Mouse (Mus musculus) lung, postnatal 10 days (tissue): ENCODE measurements around the gene Tcaim.
"Not testable (repeated sequence)": the region's sequence is repeated elsewhere in the genome, so short reads cannot be mapped to it uniquely, and the experiment has no call there.

Experiments used
- DNase-seq: peaks from one replicate; pipeline ENCODE4 v3.0.0; 2021

Gene Tcaim

GRCm38 (mm10) chr9:122805053-122805844 is at the start of gene Tcaim:
Tcaim (plus strand) TSS chr9:122805539.
- DNase-seq = peak; percentile 94

- DNase-seq = peak; percentile 25
These were observed 47.7 kb upstream of the Tcaim start for GRCm38 (mm10) chr9:122757614-122758013.

- DNase-seq = no peak
These were observed 45.2 kb upstream of the Tcaim start for GRCm38 (mm10) chr9:122760111-122760510.

GRCm38 (mm10) chr9:122785231-122785630 is 20.1 kb upstream of the Tcaim start:
- no peak for DNase-seq

- no peak for DNase-seq
These were observed 18.8 kb upstream of the Tcaim start for GRCm38 (mm10) chr9:122786534-122786933.

GRCm38 (mm10) chr9:122805845-122806341 is 554 bp downstream of the Tcaim start:
- no peak for DNase-seq

GRCm38 (mm10) chr9:122807186-122807585 is 1.8 kb downstream of the Tcaim start:
- no peak for DNase-seq

- no peak for DNase-seq
These were observed 4.9 kb downstream of the Tcaim start for GRCm38 (mm10) chr9:122810212-122810611.

GRCm38 (mm10) chr9:122812386-122812785 is 7.0 kb downstream of the Tcaim start:
- DNase-seq = no peak

- no peak for DNase-seq
These were observed 9.4 kb downstream of the Tcaim start for GRCm38 (mm10) chr9:122814775-122815174.

GRCm38 (mm10) chr9:122815239-122815851 is 10.0 kb downstream of the Tcaim start:
- DNase-seq = no peak

- DNase-seq = no peak
These were observed 18.2 kb downstream of the Tcaim start for GRCm38 (mm10) chr9:122823374-122824017.

- DNase-seq = no peak
These were observed 21.4 kb downstream of the Tcaim start for GRCm38 (mm10) chr9:122826743-122827142.

- DNase-seq = no peak
These were observed 24.6 kb downstream of the Tcaim start for GRCm38 (mm10) chr9:122829826-122830380.

GRCm38 (mm10) chr9:122836126-122836525 is 30.8 kb downstream of the Tcaim start:
- no peak for DNase-seq

GRCm38 (mm10) chr9:122836790-122837189 is 31.5 kb downstream of the Tcaim start:
- DNase-seq = peak; percentile 52

- DNase-seq = no peak
These were observed 31.9 kb downstream of the Tcaim start for GRCm38 (mm10) chr9:122837216-122837615.

GRCm38 (mm10) chr9:122837680-122838079 is 32.3 kb downstream of the Tcaim start:
- DNase-seq = peak; percentile 78

- no peak for DNase-seq
These were observed 38.4 kb downstream of the Tcaim start, which contains the start of gene Gm35549 for GRCm38 (mm10) chr9:122843760-122844159. Gm35549 (minus strand) TSS chr9:122844035.

- no peak for DNase-seq
These were observed 40.3 kb downstream of the Tcaim start for GRCm38 (mm10) chr9:122845621-122846020.

- DNase-seq = peak; percentile 23
These were observed 40.8 kb downstream of the Tcaim start for GRCm38 (mm10) chr9:122846156-122846555.

- DNase-seq = not testable (repeated sequence)
These were observed 42.5 kb downstream of the Tcaim start for GRCm38 (mm10) chr9:122847811-122848311.

- no peak for DNase-seq
These were observed 49.2 kb downstream of the Tcaim start for GRCm38 (mm10) chr9:122854526-122854925.
